In the genomic region with DNA sequence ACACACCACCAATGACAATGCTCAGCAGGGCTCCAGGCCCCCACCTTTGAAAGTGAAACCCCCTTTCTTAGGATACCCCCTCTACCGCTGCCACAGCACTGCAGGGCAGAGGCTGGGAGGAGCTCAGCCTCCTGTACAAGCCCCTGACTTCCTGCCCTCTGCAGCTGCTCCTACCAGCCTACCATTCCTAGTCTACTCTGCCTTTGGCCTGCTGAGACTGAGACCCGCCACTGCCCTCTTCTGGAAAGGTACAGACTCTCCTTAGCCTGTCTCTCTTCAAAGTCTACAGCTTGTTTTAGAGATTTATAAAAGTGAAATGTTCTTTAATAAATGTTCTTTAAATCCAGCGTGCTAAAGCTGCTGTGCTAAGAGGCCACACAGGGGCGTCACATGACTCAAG, we compare ENCODE assay signal across 9 mouse cellular contexts. TPM values are rescaled to one million over a fixed set of nuclear protein-coding genes. Genes with fewer than 3 reads are reported as not detected.
A peak's percentile ranks its signal among the peaks of the same experiment; 100 is the strongest.
DNase-seq lines count a peak whose midpoint lies in the region; ATAC-seq and TF ChIP-seq lines count a peak whose summit lies in the region.
"Had no signal": no experiment of that assay in that cellular context is flagged by ENCODE, and none has a peak within 500 bp of the region (broad histone marks: within the 10 kb centered on the region; RNA-seq: fewer than 3 reads in every experiment).

No protein-coding gene starts in this region.

- peak; percentile 30; the same call in 1 of the 2 replicates for TF ChIP-seq CTCF in forebrain, postnatal 0 days (IDR thresholded peaks at IDR 0.05; ENCODE audit: low read depth)

- DNase-seq in forebrain, postnatal 0 days: no peak
- DNase-seq in forebrain, embryonic 14.5 days (ENCODE audit: low spot score): no peak
- peak; percentile 47 for DNase-seq in lung, postnatal 10 days
- DNase-seq in lung, postnatal 4 days: no peak
- DNase-seq in limb, embryonic 10.5 days (ENCODE audit: low spot score): peak; percentile 48
- peak; percentile 75 for DNase-seq in thymus, postnatal 25 days

- H3K9ac ChIP-seq in forebrain, postnatal 0 days: no peak overlapping the region
- H3K9ac ChIP-seq in forebrain, embryonic 14.5 days (ENCODE audit: low read length): no peak overlapping the region
- H3K9ac ChIP-seq: lung, embryonic 15.5 days had no signal

- no peaks in the 10 kb centered on the region for H3K27me3 ChIP-seq in forebrain, postnatal 0 days (ENCODE audit: insufficient read depth, low read length)
- H3K27me3 ChIP-seq in forebrain, embryonic 14.5 days (replicated peaks; ENCODE audit: control insufficient read depth, insufficient read depth, low read length): no peaks in the 10 kb centered on the region
- no peaks in the 10 kb centered on the region for H3K27me3 ChIP-seq in limb, embryonic 10.5 days (ENCODE audit: low read depth, poor library complexity, severe bottlenecking)
- H3K27me3 ChIP-seq: lung, embryonic 15.5 days had no signal

- peak overlapping the region; percentile 21; the same call in 1 of the 2 replicates for H3K27ac ChIP-seq in forebrain, postnatal 0 days (ENCODE audit: low read depth, low read length)
- no peak overlapping the region for H3K27ac ChIP-seq in forebrain, embryonic 14.5 days (ENCODE audit: low read depth, low read length)
- H3K27ac ChIP-seq in limb, embryonic 10.5 days: peak overlapping the region; percentile 93
- H3K27ac ChIP-seq: lung, embryonic 15.5 days had no signal

- ATAC-seq in forebrain, postnatal 0 days: no peak
- no peak for ATAC-seq in forebrain, embryonic 14.5 days
- no peak for ATAC-seq in inflammation-experienced regulatory T-cells, adult 6 months
- no peak for ATAC-seq in megakaryocyte, adult 5-6 weeks (ENCODE audit: poor library complexity, severe bottlenecking)

- H3K4me2 ChIP-seq in forebrain, postnatal 0 days (ENCODE audit: low read depth): no peak overlapping the region
- no peak overlapping the region for H3K4me2 ChIP-seq in forebrain, embryonic 14.5 days (ENCODE audit: low read length)
- H3K4me2 ChIP-seq: lung, embryonic 15.5 days had no signal

- H3K36me3 ChIP-seq in forebrain, postnatal 0 days (ENCODE audit: insufficient read depth): peaks cover 35% of the 10 kb centered on the region
- peaks cover 35% of the 10 kb centered on the region for H3K36me3 ChIP-seq in forebrain, embryonic 14.5 days (ENCODE audit: control insufficient read depth, insufficient read depth, low read length)
- H3K36me3 ChIP-seq in limb, embryonic 10.5 days: peaks cover 41% of the 10 kb centered on the region

- no peak overlapping the region for H3K4me3 ChIP-seq in forebrain, postnatal 0 days (ENCODE audit: low read depth, low read length)
- H3K4me3 ChIP-seq in forebrain, embryonic 14.5 days (ENCODE audit: low read depth, low read length): no peak overlapping the region
- no peak overlapping the region for H3K4me3 ChIP-seq in limb, embryonic 10.5 days
- H3K4me3 ChIP-seq: lung, embryonic 15.5 days had no signal

- H3K4me1 ChIP-seq in forebrain, postnatal 0 days (ENCODE audit: insufficient read depth): no peaks in the 10 kb centered on the region
- H3K4me1 ChIP-seq in forebrain, embryonic 14.5 days (ENCODE audit: control insufficient read depth, insufficient read depth, low read length): peaks cover 2% of the 10 kb centered on the region; the same call in 1 of the 2 replicates
- H3K4me1 ChIP-seq in limb, embryonic 10.5 days: peaks cover 52% of the 10 kb centered on the region

- no peaks in the 10 kb centered on the region for H3K9me3 ChIP-seq in forebrain, postnatal 0 days (ENCODE audit: low read length)
- H3K9me3 ChIP-seq in forebrain, embryonic 14.5 days (replicated peaks; ENCODE audit: control insufficient read depth, low read length): no peaks in the 10 kb centered on the region
- H3K9me3 ChIP-seq in limb, embryonic 10.5 days (replicated peaks): no peaks in the 10 kb centered on the region
- H3K9me3 ChIP-seq: lung, embryonic 15.5 days had no signal

- WGBS in forebrain, postnatal 0 days: 71% methylated on average over 4 of the region's 4 CpGs
- 70% methylated on average over 4 of the region's 4 CpGs for WGBS in forebrain, embryonic 14.5 days
- 57% methylated on average over 4 of the region's 4 CpGs for WGBS in limb, embryonic 10.5 days

RNA-seq across cellular contexts. Expression of a gene that starts 22.3 kb away (rescaled TPM):
- 48.6 and 56.6 TPM in 2 replicates for total RNA-seq in forebrain, postnatal 0 days (2014; rRNA removed)
- polyA plus RNA-seq in forebrain, postnatal 0 days (2015; fragmentation: Nextera tagmentation; extraction: Ambion mirVana): 93.2 and 98.2 TPM in 2 replicates
- polyA plus RNA-seq in forebrain, embryonic 14.5 days (2014; fragmentation: Nextera tagmentation; extraction: Ambion mirVana): 125 TPM in 2 replicates
- 144 and 147 TPM in 2 replicates for polyA plus RNA-seq in limb, embryonic 10.5 days (2016; fragmentation: Nextera tagmentation; extraction: Ambion mirVana)
- polyA plus RNA-seq in inflammation-experienced regulatory T-cells, adult 6 months (2017; shearing (Covaris generic)): 10 to 100 TPM; 60.7 to 86.9 (median 76.3) TPM
- 10.5 and 11.0 TPM in 2 replicates for total RNA-seq in megakaryocyte, adult 5-6 weeks (2015)
- 6.5 and 10.3 TPM in 2 replicates for total RNA-seq in megakaryocyte, adult 5-6 weeks (2017)

RNA-seq across cellular contexts. Expression of a gene that starts 30.1 kb away (rescaled TPM):
- 19.0 and 22.1 TPM in 2 replicates for total RNA-seq in forebrain, postnatal 0 days (2014; rRNA removed)
- polyA plus RNA-seq in forebrain, postnatal 0 days (2015; fragmentation: Nextera tagmentation; extraction: Ambion mirVana): 10.7 and 12.7 TPM in 2 replicates
- polyA plus RNA-seq in forebrain, embryonic 14.5 days (2014; fragmentation: Nextera tagmentation; extraction: Ambion mirVana): 19.3 and 21.2 TPM in 2 replicates
- 53.3 and 55.7 TPM in 2 replicates for polyA plus RNA-seq in limb, embryonic 10.5 days (2016; fragmentation: Nextera tagmentation; extraction: Ambion mirVana)
- 1 to 10 TPM; 1.1 to 2.0 (median 1.6) TPM for polyA plus RNA-seq in inflammation-experienced regulatory T-cells, adult 6 months (2017; shearing (Covaris generic))
- 9.4 and 15.1 TPM in 2 replicates for total RNA-seq in megakaryocyte, adult 5-6 weeks (2015)
- 8.7 and 12.3 TPM in 2 replicates for total RNA-seq in megakaryocyte, adult 5-6 weeks (2017)

Comparison
In these comparisons a context has a peak if more than half of its experiments do, and no peak if none do; other contexts are left out.
1. DNase-seq: peak in lung, postnatal 10 days (single experiment), limb, embryonic 10.5 days (single experiment) and thymus, postnatal 25 days (single experiment); none in forebrain, postnatal 0 days (single experiment), forebrain, embryonic 14.5 days (single experiment) and lung, postnatal 4 days (0 of 2).